Mouse (Mus musculus) MEL (cell line): ENCODE data around the gene Cobl.

ENCODE experiments used
- MXI1 ChIP-seq: IDR thresholded peaks from 2 replicates; pipeline ENCODE4 v1.6.1; 2011; ENCODE audit warnings: mild to moderate bottlenecking, low read depth, low read length, improper control_type of control experiment
- POLR2A ChIP-seq, 2 experiments: IDR thresholded peaks; 2 replicates each; pipeline ENCODE4 v1.6.1; 2011 to 2012; ENCODE audit warnings: low read length in 2 of 2, mild to moderate bottlenecking in 2 of 2, control low read depth in 1 of 2, improper control_type of control experiment in 1 of 2, low read depth in 1 of 2, moderate library complexity in 1 of 2; ENCODE audit not compliant: control insufficient read depth in 1 of 2, insufficient read depth in 1 of 2, poor library complexity in 1 of 2
- ZKSCAN1 ChIP-seq: IDR thresholded peaks from 2 replicates; pipeline ENCODE4 v1.6.1; 2012; ENCODE audit warnings: low read depth, mild to moderate bottlenecking, inconsistent platforms, low read length, improper control_type of control experiment, moderate library complexity

GRCm38 (mm10) chr11:12443614-12444013 lies 21.1 kb downstream of the Cobl start:
- no peak for TF ChIP-seq ZKSCAN1
- no peak for TF ChIP-seq POLR2A (IDR thresholded peaks at IDR 0.05; ENCODE audit: control insufficient read depth in 1 of 2, insufficient read depth in 1 of 2, low read depth in 1 of 2, low read length in 2 of 2, poor library complexity in 1 of 2)
- no peak for TF ChIP-seq MXI1
